Mouse (Mus musculus) kidney, embryonic 15.5 days (tissue): ENCODE results near the gene Shc1. TPM values are rescaled to one million over a fixed set of nuclear protein-coding genes. Genes with fewer than 3 reads are reported as not detected.

Experiments
- ATAC-seq: fragments of 200-750 bp; cut with Nextera tagmentation; replicated peaks from 2 replicates; pipeline ENCODE4 v1.8.0; 2017; ENCODE audit warnings: moderate TSS enrichment; ENCODE audit not compliant: low FRiP score
- H3K27ac ChIP-seq: fragments of 300-500 bp; sonication (generic); 2 replicates; pipeline ENCODE4 v1.5.1; 2015; ENCODE audit warnings: mild to moderate bottlenecking, inconsistent platforms
- H3K27me3 ChIP-seq: fragments of 300-500 bp; sonication (generic); 2 replicates; pipeline ENCODE4 v1.6.1; 2015; ENCODE audit warnings: inconsistent platforms
- H3K36me3 ChIP-seq: fragments of 300-500 bp; sonication (generic); 2 replicates; pipeline ENCODE4 v1.6.1; 2015; ENCODE audit warnings: inconsistent platforms
- H3K4me1 ChIP-seq: fragments of 300-500 bp; sonication (generic); 2 replicates; pipeline ENCODE4 v1.6.1; 2015; ENCODE audit warnings: inconsistent platforms
- H3K4me2 ChIP-seq: fragments of 300-500 bp; sonication (generic); 2 replicates; pipeline ENCODE4 v1.6.1; 2015; ENCODE audit warnings: moderate library complexity, mild to moderate bottlenecking, inconsistent platforms
- H3K4me3 ChIP-seq: fragments of 300-500 bp; sonication (generic); replicated peaks from 2 replicates; pipeline ENCODE4 v1.5.1; 2015; ENCODE audit warnings: mild to moderate bottlenecking, inconsistent platforms
- H3K9ac ChIP-seq: fragments of 300-500 bp; sonication (generic); 2 replicates; pipeline ENCODE4 v1.6.1; 2015; ENCODE audit warnings: mild to moderate bottlenecking, inconsistent platforms
- H3K9me3 ChIP-seq: fragments of 300-500 bp; sonication (generic); replicated peaks from 2 replicates; pipeline ENCODE4 v1.6.1; 2016; ENCODE audit warnings: inconsistent platforms
- WGBS: fragments of 180-500 bp; shearing (Covaris S2); methylation state at CpG from one replicate; pipeline ENCODE4 v1.1.7; 2015; ENCODE audit warnings: mixed read lengths; 5-methylcytosine and 5-hydroxymethylcytosine counted together
- polyA plus RNA-seq: library from polyadenylated mRNA; unstranded; fragments of >200 nt; fragmentation: Nextera tagmentation; extraction: Ambion mirVana; gene quantifications from 2 replicates; pipeline ENCODE4 v1.2.1, GENCODE M21; 2015

The Shc1 gene
- polyA plus RNA-seq = 97.1 and 105 TPM in 2 replicates

- Histone ChIP-seq H3K36me3 (peaks cover 32% of the 10 kb centered on the region), H3K9me3 (no peaks in the 10 kb centered on the region), H3K4me3 (peak within 1 kb of the TSS; percentile 71), H3K4me1 (peaks cover 52% of the 10 kb centered on the region), H3K4me2 (peak within 1 kb of the TSS; percentile 89), H3K27ac (peak within 1 kb of the TSS; percentile 100), H3K9ac (peak within 1 kb of the TSS; percentile 60), H3K27me3 (no peaks in the 10 kb centered on the region)
- WGBS = under 1% methylated on average over 39 of the region's 39 CpGs
- ATAC-seq = peak; percentile 93
Measured at GRCm38 (mm10) chr3:89418170-89418860, at the start of gene Shc1, which contains the start of gene Cks1b. TSS of gene Shc1 (plus strand) at chr3:89418443. TSS of gene Cks1b (minus strand) at chr3:89418383.

GRCm38 (mm10) chr3:89373581-89374231 is 44.5 kb upstream of the Shc1 start:
- Histone ChIP-seq H3K4me3 (no peak overlapping the region), H3K4me2 (no peak overlapping the region), H3K36me3 (no peaks in the 10 kb centered on the region), H3K4me1 (peaks cover 24% of the 10 kb centered on the region), H3K27me3 (no peaks in the 10 kb centered on the region), H3K9me3 (no peaks in the 10 kb centered on the region), H3K27ac (no peak overlapping the region), H3K9ac (no peak overlapping the region)
- WGBS = 55% methylated on average over 5 of the region's 5 CpGs
- no peak for ATAC-seq

GRCm38 (mm10) chr3:89377831-89378230 is 40.4 kb upstream of the Shc1 start:
- peak; percentile 8; the same call in 1 of the 2 replicates for ATAC-seq
- peaks cover 24% of the 10 kb centered on the region for H3K36me3 ChIP-seq
- peaks cover 31% of the 10 kb centered on the region for H3K4me1 ChIP-seq
- H3K4me2 ChIP-seq = peak overlapping the region; percentile 85
- peak overlapping the region; percentile 70 for H3K27ac ChIP-seq
- WGBS = 73% methylated on average over 4 of the region's 4 CpGs
- H3K27me3 ChIP-seq = no peaks in the 10 kb centered on the region
- peak overlapping the region; percentile 58 for H3K4me3 ChIP-seq
- H3K9me3 ChIP-seq = no peaks in the 10 kb centered on the region
- H3K9ac ChIP-seq = 0 out of 2 replicates have a peak overlapping the region, but pooled peaks have one; percentile 55

- Histone ChIP-seq H3K27ac (peak overlapping the region; percentile 70), H3K36me3 (peaks cover 24% of the 10 kb centered on the region), H3K9ac (peak overlapping the region; percentile 55), H3K4me2 (peak overlapping the region; percentile 85), H3K9me3 (no peaks in the 10 kb centered on the region), H3K4me3 (peak overlapping the region; percentile 58), H3K27me3 (no peaks in the 10 kb centered on the region), H3K4me1 (peaks cover 26% of the 10 kb centered on the region)
- peak; percentile 92 for ATAC-seq
- under 1% methylated on average over 28 of the region's 29 CpGs for WGBS
Measured at GRCm38 (mm10) chr3:89378394-89379067, 39.7 kb upstream of the Shc1 start.

GRCm38 (mm10) chr3:89379388-89380131 is 38.7 kb upstream of the Shc1 start:
- no peak for ATAC-seq
- Histone ChIP-seq H3K4me1 (peaks cover 25% of the 10 kb centered on the region), H3K4me3 (no peak overlapping the region), H3K9me3 (no peaks in the 10 kb centered on the region), H3K36me3 (peaks cover 24% of the 10 kb centered on the region), H3K4me2 (no peak overlapping the region), H3K27me3 (no peaks in the 10 kb centered on the region), H3K27ac (no peak overlapping the region), H3K9ac (no peak overlapping the region)
- 88% methylated on average over 31 of the region's 31 CpGs for WGBS

- WGBS = 93% methylated on average over 14 of the region's 14 CpGs
- no peak overlapping the region for H3K4me3 ChIP-seq
- no peak overlapping the region for H3K4me2 ChIP-seq
- no peak overlapping the region for H3K9ac ChIP-seq
- no peak for ATAC-seq
- H3K36me3 ChIP-seq = peaks cover 24% of the 10 kb centered on the region
- H3K27ac ChIP-seq = no peak overlapping the region
- no peaks in the 10 kb centered on the region for H3K9me3 ChIP-seq
- no peaks in the 10 kb centered on the region for H3K27me3 ChIP-seq
- H3K4me1 ChIP-seq = peaks cover 33% of the 10 kb centered on the region
Measured at GRCm38 (mm10) chr3:89380291-89380690, 38.0 kb upstream of the Shc1 start.

- Histone ChIP-seq H3K9me3 (no peaks in the 10 kb centered on the region), H3K4me3 (no peak overlapping the region), H3K27ac (no peak overlapping the region), H3K4me2 (no peak overlapping the region), H3K4me1 (peaks cover 37% of the 10 kb centered on the region), H3K27me3 (no peaks in the 10 kb centered on the region), H3K36me3 (peaks cover 24% of the 10 kb centered on the region), H3K9ac (no peak overlapping the region)
- no peak for ATAC-seq
- 93% methylated on average over 18 of the region's 18 CpGs for WGBS
Measured at GRCm38 (mm10) chr3:89380711-89381110, 37.5 kb upstream of the Shc1 start.

GRCm38 (mm10) chr3:89381233-89381632 is 37.0 kb upstream of the Shc1 start:
- Histone ChIP-seq H3K27me3 (no peaks in the 10 kb centered on the region), H3K9me3 (no peaks in the 10 kb centered on the region), H3K9ac (no peak overlapping the region), H3K4me1 (peaks cover 40% of the 10 kb centered on the region), H3K27ac (no peak overlapping the region), H3K4me3 (no peak overlapping the region), H3K36me3 (peaks cover 24% of the 10 kb centered on the region), H3K4me2 (no peak overlapping the region)
- ATAC-seq = no peak
- 80% methylated on average over 11 of the region's 11 CpGs for WGBS

- WGBS = 89% methylated on average over 9 of the region's 9 CpGs
- Histone ChIP-seq H3K27me3 (no peaks in the 10 kb centered on the region), H3K36me3 (peaks cover 24% of the 10 kb centered on the region), H3K4me2 (no peak overlapping the region), H3K9me3 (no peaks in the 10 kb centered on the region), H3K27ac (no peak overlapping the region), H3K4me3 (no peak overlapping the region), H3K9ac (no peak overlapping the region), H3K4me1 (peaks cover 49% of the 10 kb centered on the region)
- ATAC-seq = no peak
Measured at GRCm38 (mm10) chr3:89382033-89382882, 36.0 kb upstream of the Shc1 start.

GRCm38 (mm10) chr3:89382950-89383349 is 35.3 kb upstream of the Shc1 start:
- Histone ChIP-seq H3K9me3 (no peaks in the 10 kb centered on the region), H3K9ac (no peak overlapping the region), H3K36me3 (peaks cover 24% of the 10 kb centered on the region), H3K4me2 (no peak overlapping the region), H3K4me3 (no peak overlapping the region), H3K4me1 (peaks cover 50% of the 10 kb centered on the region), H3K27me3 (no peaks in the 10 kb centered on the region), H3K27ac (no peak overlapping the region)
- ATAC-seq = no peak
- 82% methylated on average over 5 of the region's 5 CpGs for WGBS
